Mouse (Mus musculus) G1E (cell line): ENCODE data around the gene Gdf11.

Source experiments
- CTCF ChIP-seq: IDR thresholded peaks from 2 replicates; pipeline ENCODE4 v1.5.1; 2012; ENCODE audit warnings: low read depth, low read length, inconsistent platforms, mixed read lengths
- GATA1 ChIP-seq: IDR thresholded peaks from 2 replicates; pipeline ENCODE4 v1.6.1; 2012; ENCODE audit warnings: borderline replicate concordance, low read length, inconsistent platforms, mixed read lengths
- GATA2 ChIP-seq: IDR thresholded peaks from 2 replicates; pipeline ENCODE4 v1.6.1; 2012; ENCODE audit warnings: low read depth, low read length, inconsistent platforms, borderline replicate concordance

- TF ChIP-seq CTCF = no peak
- TF ChIP-seq GATA2 = no peak
- TF ChIP-seq GATA1 = no peak
These were observed 29.7 kb upstream of the Gdf11 start for GRCm38 (mm10) chr10:128921251-128921650.
